Mouse (Mus musculus) CH12.LX (cell line): ENCODE measurements around the gene Commd7. TPM values are rescaled to one million over a fixed set of nuclear protein-coding genes. Genes with fewer than 3 reads are reported as not detected.

Source experiments
- DNase-seq: peaks from one replicate; pipeline ENCODE4 v3.0.0-alpha.2; 2013; ENCODE audit errors: extremely low read depth
- H3K27ac ChIP-seq: 2 replicates; pipeline ENCODE4 v1.5.1; 2012; ENCODE audit warnings: low read depth, mild to moderate bottlenecking, control low read depth, moderate library complexity; ENCODE audit not compliant: insufficient read depth
- H3K27me3 ChIP-seq: replicated peaks from 2 replicates; pipeline ENCODE3; 2012; ENCODE audit warnings: inconsistent platforms
- H3K36me3 ChIP-seq, 2 experiments: replicated peaks in 1 of 2; 2 replicates each; pipeline versions ENCODE3 to v1.6.1; 2012; ENCODE audit warnings: inconsistent platforms in 1 of 2, low read length in 1 of 2, mild to moderate bottlenecking in 1 of 2, mixed read lengths in 1 of 2, moderate library complexity in 1 of 2; ENCODE audit not compliant: control insufficient read depth in 1 of 2, insufficient read depth in 1 of 2
- H3K4me1 ChIP-seq, 2 experiments: 2 replicates each; pipeline ENCODE4 v1.6.1; 2012; ENCODE audit warnings: inconsistent platforms in 1 of 2, moderate library complexity in 1 of 2; ENCODE audit not compliant: insufficient read depth in 2 of 2, control insufficient read depth in 1 of 2
- H3K4me2 ChIP-seq: 2 replicates; pipeline ENCODE4 v1.6.1; 2012; ENCODE audit warnings: low read depth, mild to moderate bottlenecking, control low read depth; ENCODE audit not compliant: poor library complexity, insufficient read depth, severe bottlenecking
- H3K4me3 ChIP-seq, 3 experiments: fragments of 150-350 bp in 1 of 3; sonication (generic) in 1 of 3; replicated peaks in 1 of 3; 2 replicates each; pipeline versions ENCODE3 to v1.5.1; 2011 to 2012; ENCODE audit warnings: low read depth in 2 of 3, low read length in 2 of 3, mild to moderate bottlenecking in 2 of 3, moderate library complexity in 2 of 3, control low read depth in 1 of 3, improper control_type of control experiment in 1 of 3, inconsistent platforms in 1 of 3, mixed read lengths in 1 of 3; ENCODE audit not compliant: poor library complexity in 1 of 3
- H3K79me2 ChIP-seq: replicated peaks from 2 replicates; pipeline ENCODE4 v1.6.1; 2012; ENCODE audit warnings: mild to moderate bottlenecking, moderate library complexity; ENCODE audit not compliant: control insufficient read depth, poor library complexity, insufficient read depth, severe bottlenecking; ENCODE audit errors: extremely low read depth
- H3K9ac ChIP-seq: 2 replicates; pipeline ENCODE4 v1.6.1; 2012; ENCODE audit warnings: low read depth, mild to moderate bottlenecking, control low read depth, moderate library complexity; ENCODE audit not compliant: insufficient read depth
- H3K9me3 ChIP-seq: replicated peaks from 2 replicates; pipeline ENCODE3; 2012; ENCODE audit warnings: low read length, inconsistent platforms, mixed read lengths
- BHLHE40 ChIP-seq: IDR thresholded peaks from 2 replicates; pipeline ENCODE4 v1.6.1; 2011; ENCODE audit warnings: mild to moderate bottlenecking, low read depth, low read length, improper control_type of control experiment
- CHD1 ChIP-seq: IDR thresholded peaks from 2 replicates; pipeline ENCODE4 v1.6.1; 2012; ENCODE audit warnings: low read depth, low read length, improper control_type of control experiment, inconsistent platforms
- CTCF ChIP-seq, 2 experiments: IDR thresholded peaks in 1 of 2; conservative IDR thresholded peaks in 1 of 2; 2 replicates each; pipeline ENCODE4 v1.5.1; 2011 to 2012; ENCODE audit warnings: low read depth in 2 of 2, low read length in 2 of 2, improper control_type of control experiment in 1 of 2, inconsistent platforms in 1 of 2, mild to moderate bottlenecking in 1 of 2, moderate library complexity in 1 of 2
- EP300 ChIP-seq: IDR thresholded peaks from 2 replicates; pipeline ENCODE4 v1.6.1; 2011; ENCODE audit warnings: low read length, improper control_type of control experiment
- HCFC1 ChIP-seq: IDR thresholded peaks from 2 replicates; pipeline ENCODE4 v1.6.1; 2012; ENCODE audit warnings: low read depth, mild to moderate bottlenecking, inconsistent platforms, low read length, improper control_type of control experiment
- IRF4 ChIP-seq: IDR thresholded peaks from 2 replicates; pipeline ENCODE4 v1.6.1; 2014; ENCODE audit warnings: low read depth, mild to moderate bottlenecking, inconsistent platforms, low read length, improper control_type of control experiment
- MAFK ChIP-seq: IDR thresholded peaks from 2 replicates; pipeline ENCODE4 v1.6.1; 2011; ENCODE audit warnings: low read length, improper control_type of control experiment; ENCODE audit not compliant: insufficient replicate concordance
- MAX ChIP-seq: IDR thresholded peaks from 2 replicates; pipeline ENCODE4 v1.6.1; 2011; ENCODE audit warnings: low read length, improper control_type of control experiment
- MAZ ChIP-seq: IDR thresholded peaks from 2 replicates; pipeline ENCODE4 v1.6.1; 2012; ENCODE audit warnings: low read depth, mild to moderate bottlenecking, inconsistent platforms, low read length, improper control_type of control experiment, moderate library complexity
- MXI1 ChIP-seq: IDR thresholded peaks from 2 replicates; pipeline ENCODE4 v1.6.1; 2011; ENCODE audit warnings: mild to moderate bottlenecking, low read depth, low read length, improper control_type of control experiment
- MYC ChIP-seq: IDR thresholded peaks from 2 replicates; pipeline ENCODE4 v1.6.1; 2011; ENCODE audit warnings: low read depth, mild to moderate bottlenecking, improper control_type of control experiment, low read length
- POLR2A ChIP-seq: IDR thresholded peaks from 2 replicates; pipeline ENCODE4 v1.6.1; 2011; ENCODE audit warnings: low read depth, mild to moderate bottlenecking, improper control_type of control experiment, low read length
- RAD21 ChIP-seq: IDR thresholded peaks from 2 replicates; pipeline ENCODE4 v1.6.1; 2011; ENCODE audit warnings: low read depth, mild to moderate bottlenecking, low read length, improper control_type of control experiment, moderate library complexity
- SMC3 ChIP-seq: IDR thresholded peaks from 2 replicates; pipeline ENCODE4 v1.6.1; 2011; ENCODE audit warnings: low read depth, low read length, improper control_type of control experiment
- TBP ChIP-seq: conservative IDR thresholded peaks from 2 replicates; pipeline ENCODE4 v1.6.1; 2011; ENCODE audit warnings: low read depth, low read length, improper control_type of control experiment
- UBTF ChIP-seq: IDR thresholded peaks from 2 replicates; pipeline ENCODE4 v1.6.1; 2012; ENCODE audit warnings: low read depth, mild to moderate bottlenecking, inconsistent platforms, low read length, improper control_type of control experiment, moderate library complexity
- ZC3H11A ChIP-seq: IDR thresholded peaks from 2 replicates; pipeline ENCODE4 v1.6.1; 2012; ENCODE audit warnings: low read depth, mild to moderate bottlenecking, inconsistent platforms, low read length, improper control_type of control experiment
- dilution Hi-C: fragments of 300-500 bp; cut with MboI; formaldehyde crosslinking; loops from 2 replicates; pipeline ENCODE4 v1.14.3; 2020; ENCODE audit warnings: low sequenced_read_pairs; ENCODE audit not compliant: extremely low pct_unique_long_range_greater_than_20kb, extremely low pct_ligation_motif_present
- in situ Hi-C: fragments of 300-500 bp; cut with MboI; formaldehyde crosslinking; loops from 3 replicates; pipeline ENCODE4 v1.14.3; 2019; ENCODE audit warnings: low sequenced_read_pairs, low pct_ligation_motif_present, low pct_unique_long_range_greater_than_20kb, mixed read lengths
- polyA plus RNA-seq: library from polyadenylated mRNA; unstranded; fragments of >175 nt; gene quantifications from 2 replicates; pipeline ENCODE4 v1.2.1, GENCODE M21; 2012; ENCODE audit warnings: low read depth; ENCODE audit not compliant: insufficient read length
- total RNA-seq, 2 experiments: library from RNA; depleted of rRNA; stranded (reverse); fragments of 300-350 nt in 1 of 2; fragments of >200 nt in 1 of 2; gene quantifications; 2 replicates each; pipeline ENCODE4 v1.2.3; 2012 to 2014

Gene Commd7
- total and polyA plus RNA-seq, 3 experiments, result 18.9 to 34.7 (median 28.4) TPM

DNA sequence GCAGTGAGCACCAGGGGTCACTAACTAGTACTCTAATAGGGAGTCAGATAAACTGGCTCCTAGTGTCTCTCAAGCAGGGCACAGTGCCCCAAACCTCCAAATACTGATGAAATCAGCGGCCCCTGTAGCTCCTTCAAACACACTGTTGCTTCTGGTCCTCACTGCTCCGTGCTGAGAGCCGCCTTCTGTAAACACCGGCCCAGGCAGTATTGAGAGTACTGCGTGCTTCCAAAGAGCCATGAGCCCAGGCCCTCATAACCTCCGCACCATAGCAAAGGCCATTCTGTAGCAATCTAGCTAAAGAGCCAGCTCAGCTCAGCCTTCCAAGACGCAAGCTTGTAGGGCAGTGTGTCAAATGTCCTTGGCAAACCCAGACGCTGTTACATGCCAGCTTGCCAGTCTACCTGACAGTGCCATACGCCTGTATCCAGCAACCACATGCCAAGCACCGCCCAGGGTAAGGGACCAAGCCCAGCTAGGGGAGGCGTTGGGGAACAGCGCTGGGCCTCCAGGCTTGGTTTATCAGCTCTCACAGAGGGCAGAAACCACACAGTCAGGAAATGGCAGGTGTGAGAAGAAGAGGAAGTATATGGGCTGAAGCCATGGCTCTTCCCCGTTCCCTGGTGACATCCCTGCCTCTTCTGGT lies 24.6 kb downstream of the Commd7 start:
- Histone ChIP-seq H3K27ac (no peak overlapping the region), H3K4me1 (peaks cover 0 to 21% of the 10 kb centered on the region in 2 experiments; a peak in 3 of 4 replicates)
- TF ChIP-seq HCFC1 (no peak), SMC3 (no peak), MYC (no peak), MAFK (no peak), EP300 (no peak), MAX (no peak), ZC3H11A (no peak), UBTF (no peak), MAZ (no peak)
- TF ChIP-seq, all 38 proteins: peak for 0
- no peak overlapping the region for H3K4me3 ChIP-seq
- H3K9me3 ChIP-seq, result no peaks in the 10 kb centered on the region
- in situ Hi-C loops, result no loop called here
- DNase-seq, result no peak
- no peak overlapping the region for H3K9ac ChIP-seq
- no peaks in the 10 kb centered on the region for H3K36me3 ChIP-seq
- H3K27me3 ChIP-seq, result no peaks in the 10 kb centered on the region
- H3K79me2 ChIP-seq, result no peaks in the 10 kb centered on the region
- dilution Hi-C loops, result no loop called here
- no peak overlapping the region for H3K4me2 ChIP-seq

- Histone ChIP-seq H3K9ac (no peak overlapping the region), H3K79me2 (no peaks in the 10 kb centered on the region), H3K36me3 (no peaks in the 10 kb centered on the region), H3K4me1 (peaks cover 0 to 21% of the 10 kb centered on the region in 2 experiments; a peak in 3 of 4 replicates), H3K27ac (no peak overlapping the region), H3K4me2 (no peak overlapping the region), H3K9me3 (no peaks in the 10 kb centered on the region), H3K27me3 (no peaks in the 10 kb centered on the region), H3K4me3 (no peak overlapping the region)
- in situ Hi-C loops (no loop called here), dilution Hi-C loops (no loop called here)
- DNase-seq, result no peak
- TF ChIP-seq CHD1, result no peak
- TF ChIP-seq TBP, result no peak
- no peak for TF ChIP-seq MAZ
- peak in 1 of 2 experiments; percentile 62; a peak in 2 of 4 replicates for TF ChIP-seq CTCF (conservative IDR thresholded peaks at IDR 0.05 in 1 of 2, IDR thresholded peaks at IDR 0.05 in 1 of 2; ENCODE audit: low read depth in 2 of 2, low read length in 2 of 2)
- TF ChIP-seq MXI1, result no peak
- no peak for TF ChIP-seq POLR2A
- TF ChIP-seq MAX, result no peak
- peak; percentile 19 for TF ChIP-seq RAD21
- no peak for TF ChIP-seq UBTF
- no peak for TF ChIP-seq SMC3
- no peak for TF ChIP-seq BHLHE40
- TF ChIP-seq IRF4, result no peak
Observed at GRCm38 (mm10) chr2:153606421-153606820, 26.2 kb downstream of the Commd7 start.
